Mouse (Mus musculus) bone marrow macrophage, adult 2 months (primary cell): ENCODE measurements around the gene Hic2. TPM values are rescaled to one million over a fixed set of nuclear protein-coding genes. Genes with fewer than 3 reads are reported as not detected.

Source experiments
- H3K27ac ChIP-seq: 2 replicates; pipeline ENCODE4 v1.5.1; 2012; ENCODE audit warnings: low read depth, low read length; ENCODE audit not compliant: insufficient read depth
- H3K4me1 ChIP-seq: 2 replicates; pipeline ENCODE4 v1.6.1; 2012; ENCODE audit warnings: low read length; ENCODE audit not compliant: control insufficient read depth, insufficient read depth
- H3K4me3 ChIP-seq: 2 replicates; pipeline ENCODE4 v1.5.1; 2012; ENCODE audit warnings: mild to moderate bottlenecking, low read length, moderate library complexity; ENCODE audit not compliant: insufficient read depth
- CTCF ChIP-seq: IDR thresholded peaks from 2 replicates; pipeline ENCODE4 v1.5.1; 2012; ENCODE audit warnings: low read depth, mild to moderate bottlenecking, low read length, moderate library complexity
- POLR2A ChIP-seq: IDR thresholded peaks from 2 replicates; pipeline ENCODE4 v1.6.1; 2012; ENCODE audit warnings: mild to moderate bottlenecking, low read depth, low read length, borderline replicate concordance
- polyA plus RNA-seq: library from polyadenylated mRNA; stranded (reverse); fragments of >200 nt; gene quantifications from 2 replicates; pipeline ENCODE4 v1.2.4, GENCODE M21; 2012; ENCODE audit not compliant: missing spikeins, insufficient read depth, insufficient read length

Hic2 gene
- polyA plus RNA-seq, result 1.9 and 2.0 TPM in 2 replicates

GRCm38 (mm10) chr16:17232794-17233701 lies at the start of gene Hic2:
Hic2 (plus strand) TSS chr16:17233572.
- TF ChIP-seq POLR2A, result no peak
- no peak for TF ChIP-seq CTCF
- H3K4me3 ChIP-seq, result peak within 1 kb of the TSS; percentile 69
- peaks cover 17% of the 10 kb centered on the region for H3K4me1 ChIP-seq
- H3K27ac ChIP-seq, result peak within 1 kb of the TSS; percentile 26; the same call in 1 of the 2 replicates

GRCm38 (mm10) chr16:17185475-17185874 lies 47.9 kb upstream of the Hic2 start:
- H3K4me1 ChIP-seq, result peaks cover 29% of the 10 kb centered on the region
- no peak overlapping the region for H3K4me3 ChIP-seq
- no peak overlapping the region for H3K27ac ChIP-seq
- no peak for TF ChIP-seq CTCF
- TF ChIP-seq POLR2A, result no peak

- no peak overlapping the region for H3K27ac ChIP-seq
- TF ChIP-seq CTCF (no peak), POLR2A (no peak)
- peaks cover 36% of the 10 kb centered on the region for H3K4me1 ChIP-seq
- no peak overlapping the region for H3K4me3 ChIP-seq
These were observed 39.5 kb upstream of the Hic2 start for GRCm38 (mm10) chr16:17193823-17194222.

GRCm38 (mm10) chr16:17200121-17200952 lies 33.0 kb upstream of the Hic2 start:
- no peak for TF ChIP-seq POLR2A
- no peak for TF ChIP-seq CTCF
- peaks cover 18% of the 10 kb centered on the region for H3K4me1 ChIP-seq
- peak overlapping the region; percentile 59 for H3K27ac ChIP-seq
- peak overlapping the region; percentile 91 for H3K4me3 ChIP-seq

GRCm38 (mm10) chr16:17200953-17201707 lies 32.2 kb upstream of the Hic2 start:
- Histone ChIP-seq H3K4me3 (peak overlapping the region; percentile 91), H3K4me1 (peaks cover 16% of the 10 kb centered on the region), H3K27ac (peak overlapping the region; percentile 59)
- no peak for TF ChIP-seq CTCF
- no peak for TF ChIP-seq POLR2A

GRCm38 (mm10) chr16:17201977-17202376 lies 31.4 kb upstream of the Hic2 start:
- TF ChIP-seq POLR2A (no peak), CTCF (no peak)
- no peak overlapping the region for H3K4me3 ChIP-seq
- H3K27ac ChIP-seq, result no peak overlapping the region
- peaks cover 11% of the 10 kb centered on the region for H3K4me1 ChIP-seq

- no peak for TF ChIP-seq POLR2A
- TF ChIP-seq CTCF, result no peak
- Histone ChIP-seq H3K4me3 (peak within 1 kb of the TSS; percentile 91), H3K27ac (no peak within 1 kb of the TSS), H3K4me1 (peaks cover 11% of the 10 kb centered on the region)
These were observed 30.8 kb upstream of the Hic2 start, which contains the start of gene Ube2l3 for GRCm38 (mm10) chr16:17202549-17202948. Ube2l3 (minus strand) TSS chr16:17202649.

GRCm38 (mm10) chr16:17204990-17205389 lies 28.4 kb upstream of the Hic2 start:
- TF ChIP-seq CTCF (0 out of 2 replicates have a peak, but pooled peaks have one; percentile 35), POLR2A (no peak)
- no peak overlapping the region for H3K27ac ChIP-seq
- H3K4me1 ChIP-seq, result peaks cover 4% of the 10 kb centered on the region; the same call in 1 of the 2 replicates
- no peak overlapping the region for H3K4me3 ChIP-seq
